In the genomic region with DNA sequence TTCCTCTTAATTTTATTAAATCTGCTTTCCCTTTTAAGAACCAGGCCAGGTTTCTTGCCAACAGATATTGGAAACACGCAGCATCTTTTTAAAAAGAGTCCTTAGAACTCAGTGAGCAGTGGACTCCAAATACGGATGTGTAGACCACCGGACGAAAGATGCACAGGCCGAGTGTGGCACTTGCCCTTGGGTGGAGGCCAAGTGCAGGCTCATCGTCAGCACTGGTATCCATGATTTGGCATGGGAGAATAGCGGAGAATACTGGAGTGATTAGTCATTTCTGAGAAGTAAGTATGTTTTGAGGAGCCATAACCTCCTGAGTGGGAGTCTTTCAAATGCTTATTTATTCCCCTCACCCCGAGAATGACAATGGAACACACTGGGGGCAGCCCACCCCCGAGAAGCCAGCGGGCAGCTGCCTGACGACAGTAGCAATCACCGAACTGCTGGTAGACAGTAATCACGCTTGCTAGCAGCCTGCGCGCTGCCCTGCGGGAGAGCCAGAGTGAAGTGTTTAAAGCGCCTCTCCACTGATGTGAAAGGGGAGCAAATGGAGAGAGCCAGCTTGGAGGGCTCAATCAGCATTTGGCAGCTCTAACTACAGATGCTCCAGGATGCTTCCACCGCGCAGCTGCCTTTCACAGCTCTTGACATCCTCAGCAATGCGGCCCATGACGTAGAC, we compare ENCODE assay signal across 24 mouse cellular contexts. TPM values are rescaled to one million over a fixed set of nuclear protein-coding genes. Genes with fewer than 3 reads are reported as not detected.
DNase-seq lines count a peak whose midpoint lies in the region; ATAC-seq and TF ChIP-seq lines count a peak whose summit lies in the region.
"Had no signal": no experiment of that assay in that cellular context is flagged by ENCODE, and none has a peak within 500 bp of the region (broad histone marks: within the 10 kb centered on the region; RNA-seq: fewer than 3 reads in every experiment).

No protein-coding gene starts in this region.

- no peak for TF ChIP-seq CTCF in lung, embryonic 14.5 days (IDR thresholded peaks at IDR 0.05; ENCODE audit: low read depth)
- TF ChIP-seq CTCF in E14TG2a.4 (conservative IDR thresholded peaks at IDR 0.05; ENCODE audit: low read length) = no peak

- peak; percentile 72 for DNase-seq in lung, embryonic 14.5 days
- DNase-seq in lung, postnatal 14 days = no peak
- DNase-seq in ES-CJ7 (ENCODE audit: low read depth, low spot score) = peak; percentile 17
- DNase-seq in heart, adult 8-10 months (ENCODE audit: low spot score) = no peak
- no peak for DNase-seq in kidney, postnatal 4 days
- no peak for DNase-seq in frontal cortex, postnatal 36 days (ENCODE audit: low spot score in 2 of 2)
- DNase-seq: adrenal gland, adult 8-10 months; cerebellum, adult 18-20 months; heart, adult 18-20 months; kidney, adult 2 months; kidney, postnatal 36 days; right cerebral cortex, adult 18-20 months; spleen, adult 18-20 months; thymus, adult 18-20 months had no signal

- peak; percentile 41; the same call in 1 of the 2 replicates for ATAC-seq in lung, embryonic 14.5 days (ENCODE audit: insufficient read depth)
- peak; percentile 66; the same call in 1 of the 2 replicates for ATAC-seq in forebrain, embryonic 16.5 days

- WGBS in lung, embryonic 14.5 days = 62% methylated on average over 21 of the region's 21 CpGs
- 63% methylated on average over 21 of the region's 21 CpGs for WGBS in forebrain, embryonic 16.5 days

- H3K4me3 ChIP-seq in lung, embryonic 14.5 days (ENCODE audit: low read depth, low read length) = no peak overlapping the region
- 0 out of 2 replicates have a peak overlapping the region, but pooled peaks have one; percentile 21 for H3K4me3 ChIP-seq in E14TG2a.4 (replicated peaks; ENCODE audit: low read length)
- H3K4me3 ChIP-seq in forebrain, embryonic 16.5 days (replicated peaks; ENCODE audit: low read length) = no peak overlapping the region
- H3K4me3 ChIP-seq: limb, embryonic 15.5 days had no signal

- H3K4me2 ChIP-seq in lung, embryonic 14.5 days = no peak overlapping the region
- H3K4me2 ChIP-seq in forebrain, embryonic 16.5 days (ENCODE audit: low read length) = no peak overlapping the region
- H3K4me2 ChIP-seq: limb, embryonic 15.5 days had no signal

- no peak overlapping the region for H3K27ac ChIP-seq in lung, embryonic 14.5 days (ENCODE audit: low read depth)
- peak overlapping the region; percentile 33; the same call in 1 of the 2 replicates for H3K27ac ChIP-seq in forebrain, embryonic 16.5 days (ENCODE audit: low read length)
- H3K27ac ChIP-seq: limb, embryonic 15.5 days had no signal

- no peaks in the 10 kb centered on the region for H3K4me1 ChIP-seq in lung, embryonic 14.5 days (ENCODE audit: insufficient read depth)
- peaks cover 15% of the 10 kb centered on the region for H3K4me1 ChIP-seq in E14TG2a.4 (replicated peaks; ENCODE audit: low read depth, low read length)
- H3K4me1 ChIP-seq in forebrain, embryonic 16.5 days (replicated peaks; ENCODE audit: control insufficient read depth, insufficient read depth, low read length) = no peaks in the 10 kb centered on the region; the same call in 1 of the 2 replicates
- H3K4me1 ChIP-seq: limb, embryonic 15.5 days had no signal

- no peaks in the 10 kb centered on the region for H3K27me3 ChIP-seq in lung, embryonic 14.5 days (ENCODE audit: insufficient read depth, low read length)
- no peaks in the 10 kb centered on the region for H3K27me3 ChIP-seq in E14TG2a.4 (ENCODE audit: insufficient read depth, low read length)
- H3K27me3 ChIP-seq in forebrain, embryonic 16.5 days (replicated peaks; ENCODE audit: control insufficient read depth, insufficient read depth, low read length) = no peaks in the 10 kb centered on the region
- H3K27me3 ChIP-seq: limb, embryonic 15.5 days had no signal

- H3K9me3 ChIP-seq in lung, embryonic 14.5 days (ENCODE audit: low read depth, low read length) = no peaks in the 10 kb centered on the region
- no peaks in the 10 kb centered on the region for H3K9me3 ChIP-seq in E14TG2a.4 (ENCODE audit: low read length)
- no peaks in the 10 kb centered on the region for H3K9me3 ChIP-seq in forebrain, embryonic 16.5 days (ENCODE audit: control insufficient read depth, low read length)
- H3K9me3 ChIP-seq: limb, embryonic 15.5 days had no signal

- H3K9ac ChIP-seq in lung, embryonic 14.5 days = no peak overlapping the region
- no peak overlapping the region for H3K9ac ChIP-seq in forebrain, embryonic 16.5 days (replicated peaks; ENCODE audit: low read depth, low read length)
- H3K9ac ChIP-seq: limb, embryonic 15.5 days had no signal

- no peaks in the 10 kb centered on the region for H3K36me3 ChIP-seq in lung, embryonic 14.5 days (ENCODE audit: insufficient read depth)
- H3K36me3 ChIP-seq in E14TG2a.4 (ENCODE audit: insufficient read depth, low read length) = peaks cover 6% of the 10 kb centered on the region; the same call in 1 of the 2 replicates
- no peaks in the 10 kb centered on the region for H3K36me3 ChIP-seq in forebrain, embryonic 16.5 days (ENCODE audit: control insufficient read depth, insufficient read depth)

RNA-seq across cellular contexts. Expression of a gene that starts 29.2 kb away (rescaled TPM):
- polyA plus RNA-seq in lung, embryonic 14.5 days (2014; fragmentation: Nextera tagmentation; extraction: Ambion mirVana) = 16.1 and 16.3 TPM in 2 replicates
- polyA plus RNA-seq in forebrain, embryonic 16.5 days (2015; fragmentation: Nextera tagmentation; extraction: Ambion mirVana) = 9.6 and 11.4 TPM in 2 replicates
- 1 to 10 TPM; 3.8 to 6.4 (median 5.2) TPM for total RNA-seq in heart, adult 8-10 months (2022)

RNA-seq across cellular contexts. Expression of a gene that starts 50.8 kb away (rescaled TPM):
- polyA plus RNA-seq in lung, embryonic 14.5 days (2014; fragmentation: Nextera tagmentation; extraction: Ambion mirVana) = not detected in 2 replicates
- 0.76 TPM in 1 of 2 replicates, not detected in the other for polyA plus RNA-seq in forebrain, embryonic 16.5 days (2015; fragmentation: Nextera tagmentation; extraction: Ambion mirVana)
- not detected for total RNA-seq in heart, adult 8-10 months (2022)
- total RNA-seq: adrenal gland, adult 8-10 months; gastrocnemius, adult 8-10 months; layer of hippocampus, postnatal 10 days; left cerebral cortex, postnatal 14 days; MEL had no signal
- polyA plus RNA-seq: cortical plate, adult 2 months; heart, embryonic 16.5 days; kidney, adult 2 months; liver, embryonic 16.5 days had no signal

Comparison
In these comparisons a context has a peak if more than half of its experiments do, and no peak if none do; other contexts are left out.
1. DNase-seq: peak in lung, embryonic 14.5 days (single experiment) and ES-CJ7 (single experiment); none in lung, postnatal 14 days (single experiment), heart, adult 8-10 months (single experiment), kidney, postnatal 4 days (0 of 2) and frontal cortex, postnatal 36 days (0 of 2).